Mouse (Mus musculus) cerebellum, adult 18-20 months (tissue): ENCODE measurements at regions not wholly inside any gene's neighbourhood (a gene's known extent, or its start where the extent isn't known, plus 50 kb on each side); places are given as distances from the start of the nearest gene placed in this dataset.
"Not testable (repeated sequence)": the region's sequence is repeated elsewhere in the genome, so short reads cannot be mapped to it uniquely, and the experiment has no call there.

Experiments
- DNase-seq, 2 experiments: peaks; one replicate each; pipeline ENCODE4 v3.0.0; 2021

- peak; percentile 42 to 44 for DNase-seq
These were observed 515.8 kb upstream of the Kif18a start for GRCm38 (mm10) chr2:108764703-108765102.

GRCm38 (mm10) chr2:108766461-108766860, 514.1 kb upstream of the Kif18a start:
- no peak for DNase-seq

- DNase-seq = no peak
These were observed 510.2 kb upstream of the Kif18a start for GRCm38 (mm10) chr2:108770383-108770782.

GRCm38 (mm10) chr2:108783457-108783856, 497.1 kb upstream of the Kif18a start:
- no peak for DNase-seq

- peak; percentile 41 to 50 for DNase-seq
These were observed 495.2 kb upstream of the Kif18a start for GRCm38 (mm10) chr2:108785161-108785957.

- DNase-seq = no peak
These were observed 491.4 kb upstream of the Kif18a start for GRCm38 (mm10) chr2:108789166-108789565.

- no peak for DNase-seq
These were observed 485.4 kb upstream of the Kif18a start for GRCm38 (mm10) chr2:108795145-108795544.

GRCm38 (mm10) chr2:108796816-108797581, 483.5 kb upstream of the Kif18a start:
- DNase-seq = no peak

GRCm38 (mm10) chr2:108812367-108812766, 468.2 kb upstream of the Kif18a start:
- DNase-seq = no peak

GRCm38 (mm10) chr2:108813040-108813566, 467.4 kb upstream of the Kif18a start:
- no peak for DNase-seq

- no peak for DNase-seq
These were observed 464.0 kb upstream of the Kif18a start for GRCm38 (mm10) chr2:108816579-108816978.

- DNase-seq = no peak
These were observed 456.5 kb upstream of the Kif18a start for GRCm38 (mm10) chr2:108824025-108824424.

- no peak for DNase-seq
These were observed 454.6 kb upstream of the Kif18a start for GRCm38 (mm10) chr2:108825981-108826380.

GRCm38 (mm10) chr2:108827106-108827838, 453.3 kb upstream of the Kif18a start:
- DNase-seq = no peak

- no peak for DNase-seq
These were observed 452.4 kb upstream of the Kif18a start for GRCm38 (mm10) chr2:108827974-108828700.

- not testable (repeated sequence) for DNase-seq
These were observed 436.7 kb upstream of the Kif18a start for GRCm38 (mm10) chr2:108843855-108844254.

- no peak for DNase-seq
These were observed 432.5 kb upstream of the Kif18a start for GRCm38 (mm10) chr2:108848051-108848450.

- DNase-seq = no peak
These were observed 426.1 kb upstream of the Kif18a start for GRCm38 (mm10) chr2:108854399-108854798.

- peak; percentile 2 to 7 for DNase-seq
These were observed 403.4 kb upstream of the Kif18a start for GRCm38 (mm10) chr2:108877141-108877540.

GRCm38 (mm10) chr2:108877676-108878075, 402.9 kb upstream of the Kif18a start:
- DNase-seq = no peak

- no peak for DNase-seq
These were observed 376.3 kb upstream of the Kif18a start for GRCm38 (mm10) chr2:108904121-108904733.

GRCm38 (mm10) chr2:108913555-108913954, 367.0 kb upstream of the Kif18a start:
- DNase-seq = no peak
